Mouse (Mus musculus) megakaryocyte, embryonic 14.5 days (primary cell): ENCODE data around the gene Dpp4. TPM values are rescaled to one million over a fixed set of nuclear protein-coding genes. Genes with fewer than 3 reads are reported as not detected.

Source experiments
- H3K27me3 ChIP-seq: replicated peaks from 2 replicates; pipeline ENCODE3; 2012; ENCODE audit warnings: inconsistent platforms
- H3K36me3 ChIP-seq: replicated peaks from 2 replicates; pipeline ENCODE3; 2012; ENCODE audit warnings: low read length, inconsistent platforms, mixed read lengths
- H3K4me1 ChIP-seq: 2 replicates; pipeline ENCODE4 v1.6.1; 2012; ENCODE audit warnings: inconsistent platforms
- H3K4me3 ChIP-seq: replicated peaks from 2 replicates; pipeline ENCODE3; 2012; ENCODE audit warnings: moderate library complexity, mild to moderate bottlenecking, inconsistent platforms
- H3K9me3 ChIP-seq: 2 replicates; pipeline ENCODE4 v1.6.1; 2012; ENCODE audit warnings: inconsistent platforms
- FLI1 ChIP-seq: IDR thresholded peaks from 2 replicates; pipeline ENCODE4 v1.6.1; 2012; ENCODE audit warnings: low read length, inconsistent platforms, mixed read lengths
- GATA1 ChIP-seq: IDR thresholded peaks from 3 replicates; pipeline ENCODE4 v1.6.1; 2012; ENCODE audit warnings: mixed read lengths, low read length, inconsistent platforms, borderline replicate concordance
- polyA plus RNA-seq: library from polyadenylated mRNA; stranded (reverse); fragments of >175 nt; gene quantifications from 2 replicates; pipeline ENCODE4 v1.2.3, GENCODE M21; 2012; ENCODE audit warnings: low replicate concordance; ENCODE audit not compliant: insufficient read depth

Dpp4 gene
- polyA plus RNA-seq, 1 experiment = not detected

- TF ChIP-seq GATA1 (no peak), FLI1 (no peak)
Measured at GRCm38 (mm10) chr2:62440802-62441544, 28.9 kb upstream of the Dpp4 start.

GRCm38 (mm10) chr2:62440083-62440482, 28.1 kb upstream of the Dpp4 start:
- Histone ChIP-seq H3K9me3 (no peaks in the 10 kb centered on the region), H3K4me1 (peaks cover 10% of the 10 kb centered on the region), H3K27me3 (no peaks in the 10 kb centered on the region), H3K4me3 (no peak overlapping the region), H3K36me3 (no peaks in the 10 kb centered on the region)
- no peak for TF ChIP-seq GATA1
- TF ChIP-seq FLI1 = no peak

More at GRCm38 (mm10) chr2:62440802-62441544, 28.9 kb upstream of the Dpp4 start:
- Histone ChIP-seq H3K36me3 (no peaks in the 10 kb centered on the region), H3K27me3 (no peaks in the 10 kb centered on the region), H3K4me1 (peaks cover 12% of the 10 kb centered on the region), H3K9me3 (no peaks in the 10 kb centered on the region), H3K4me3 (peak overlapping the region; percentile 86)

- Histone ChIP-seq H3K9me3 (no peaks in the 10 kb centered on the region), H3K4me3 (no peak overlapping the region), H3K4me1 (peaks cover 2% of the 10 kb centered on the region; the same call in 1 of the 2 replicates), H3K36me3 (no peaks in the 10 kb centered on the region), H3K27me3 (no peaks in the 10 kb centered on the region)
- TF ChIP-seq FLI1 = no peak
- no peak for TF ChIP-seq GATA1
Measured at GRCm38 (mm10) chr2:62431245-62431795, 19.3 kb upstream of the Dpp4 start.

GRCm38 (mm10) chr2:62425941-62426340, 13.9 kb upstream of the Dpp4 start:
- Histone ChIP-seq H3K9me3 (no peaks in the 10 kb centered on the region), H3K4me3 (no peak overlapping the region), H3K36me3 (no peaks in the 10 kb centered on the region), H3K27me3 (no peaks in the 10 kb centered on the region), H3K4me1 (peaks cover 3% of the 10 kb centered on the region; the same call in 1 of the 2 replicates)
- no peak for TF ChIP-seq GATA1
- TF ChIP-seq FLI1 = no peak

GRCm38 (mm10) chr2:62423343-62423776, 11.3 kb upstream of the Dpp4 start:
- H3K36me3 ChIP-seq = no peaks in the 10 kb centered on the region
- H3K27me3 ChIP-seq = peaks cover 2% of the 10 kb centered on the region
- no peaks in the 10 kb centered on the region for H3K9me3 ChIP-seq
- TF ChIP-seq FLI1 (no peak), GATA1 (no peak)
- H3K4me3 ChIP-seq = no peak overlapping the region
- H3K4me1 ChIP-seq = peaks cover 3% of the 10 kb centered on the region; the same call in 1 of the 2 replicates

- H3K36me3 ChIP-seq = no peaks in the 10 kb centered on the region
- no peak for TF ChIP-seq FLI1
- no peak for TF ChIP-seq GATA1
Measured at GRCm38 (mm10) chr2:62422515-62423342, 10.7 kb upstream of the Dpp4 start.

GRCm38 (mm10) chr2:62421229-62421628, 9.2 kb upstream of the Dpp4 start:
- H3K36me3 ChIP-seq = no peaks in the 10 kb centered on the region
- H3K27me3 ChIP-seq = peaks cover 2% of the 10 kb centered on the region
- H3K4me1 ChIP-seq = peaks cover 3% of the 10 kb centered on the region; the same call in 1 of the 2 replicates
- H3K9me3 ChIP-seq = no peaks in the 10 kb centered on the region
- H3K4me3 ChIP-seq = no peak overlapping the region
- TF ChIP-seq GATA1 (no peak), FLI1 (no peak)

More at GRCm38 (mm10) chr2:62422515-62423342, 10.7 kb upstream of the Dpp4 start:
- H3K4me3 ChIP-seq = no peak overlapping the region
- peaks cover 3% of the 10 kb centered on the region; the same call in 1 of the 2 replicates for H3K4me1 ChIP-seq
- H3K9me3 ChIP-seq = no peaks in the 10 kb centered on the region
- H3K27me3 ChIP-seq = peaks cover 2% of the 10 kb centered on the region

- H3K27me3 ChIP-seq = peaks cover 2% of the 10 kb centered on the region
- H3K9me3 ChIP-seq = no peaks in the 10 kb centered on the region
- no peaks in the 10 kb centered on the region for H3K4me1 ChIP-seq
- no peak for TF ChIP-seq GATA1
- no peak for TF ChIP-seq FLI1
- H3K4me3 ChIP-seq = no peak overlapping the region
- no peaks in the 10 kb centered on the region for H3K36me3 ChIP-seq
Measured at GRCm38 (mm10) chr2:62420045-62420444, 8.0 kb upstream of the Dpp4 start.

GRCm38 (mm10) chr2:62417233-62417632, 5.2 kb upstream of the Dpp4 start:
- no peaks in the 10 kb centered on the region for H3K4me1 ChIP-seq
- H3K27me3 ChIP-seq = peaks cover 2% of the 10 kb centered on the region
- H3K4me3 ChIP-seq = no peak overlapping the region
- no peaks in the 10 kb centered on the region for H3K9me3 ChIP-seq
- H3K36me3 ChIP-seq = no peaks in the 10 kb centered on the region
- no peak for TF ChIP-seq GATA1
- no peak for TF ChIP-seq FLI1
